Comparison of ENCODE assay signal across 18 mouse cellular contexts in the genomic region with DNA sequence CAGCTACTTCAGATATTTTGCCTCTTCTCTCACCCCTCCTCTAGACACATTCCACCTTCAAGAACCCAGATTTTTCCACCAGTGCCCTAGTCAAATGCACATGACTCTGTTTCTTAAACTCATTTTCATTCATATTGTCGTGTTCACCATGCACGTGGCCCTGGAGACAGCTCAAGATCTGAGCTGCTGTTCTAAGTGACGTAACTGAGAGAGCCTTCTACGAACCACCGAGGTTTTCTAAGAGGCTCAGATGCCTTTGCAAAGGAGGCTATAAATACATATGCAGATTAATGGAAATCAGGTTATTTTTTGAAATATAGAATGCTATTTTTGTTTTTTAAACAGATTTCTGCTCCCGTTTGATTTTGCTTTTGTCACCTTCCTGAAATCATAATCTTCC.
DNase-seq lines count a peak whose midpoint lies in the region; TF ChIP-seq lines count a peak whose summit lies in the region.
"Had no signal": no experiment of that assay in that cellular context is flagged by ENCODE, and none has a peak within 500 bp of the region (broad histone marks: within the 10 kb centered on the region; RNA-seq: fewer than 3 reads in every experiment).

No protein-coding gene starts in this region.

- H3K27ac ChIP-seq in CH12.LX (ENCODE audit: insufficient read depth, low read depth): no peak overlapping the region
- H3K27ac ChIP-seq in left cerebral cortex, adult 2 months: peak overlapping the region; percentile 76
- H3K27ac ChIP-seq: forebrain, embryonic 15.5 days; heart, embryonic 13.5 days; neural tube, embryonic 12.5 days; stomach, embryonic 15.5 days had no signal

- dilution Hi-C loops in CH12.LX (cut with MboI; ENCODE audit: extremely low pct_ligation_motif_present, extremely low pct_unique_long_range_greater_than_20kb, low sequenced_read_pairs): no loop called here

- in situ Hi-C loops in CH12.LX (cut with MboI; ENCODE audit: low pct_ligation_motif_present, low pct_unique_long_range_greater_than_20kb, low sequenced_read_pairs): no loop called here

- H3K4me3 ChIP-seq in CH12.LX (replicated peaks in 1 of 3; ENCODE audit: low read depth in 2 of 3, low read length in 2 of 3, poor library complexity in 1 of 3): no peak overlapping the region
- H3K4me3 ChIP-seq in left cerebral cortex, adult 2 months: no peak overlapping the region
- H3K4me3 ChIP-seq: forebrain, embryonic 15.5 days; heart, embryonic 13.5 days; neural tube, embryonic 12.5 days; stomach, embryonic 15.5 days had no signal

- no peak for TF ChIP-seq CTCF in CH12.LX (conservative IDR thresholded peaks at IDR 0.05 in 1 of 2, IDR thresholded peaks at IDR 0.05 in 1 of 2; ENCODE audit: low read depth in 2 of 2, low read length in 2 of 2)
- no peak for TF ChIP-seq CTCF in left cerebral cortex, adult 2 months (IDR thresholded peaks at IDR 0.05)

- no peaks in the 10 kb centered on the region for H3K79me2 ChIP-seq in CH12.LX (replicated peaks; ENCODE audit: control insufficient read depth, extremely low read depth, insufficient read depth, poor library complexity, severe bottlenecking)

- no peak for TF ChIP-seq EP300 in CH12.LX (IDR thresholded peaks at IDR 0.05; ENCODE audit: low read length)

- H3K9me3 ChIP-seq in CH12.LX (replicated peaks; ENCODE audit: low read length): no peaks in the 10 kb centered on the region
- H3K9me3 ChIP-seq: forebrain, embryonic 15.5 days; heart, embryonic 13.5 days; neural tube, embryonic 12.5 days; stomach, embryonic 15.5 days had no signal

- no peaks in the 10 kb centered on the region for H3K27me3 ChIP-seq in CH12.LX (replicated peaks)
- H3K27me3 ChIP-seq: forebrain, embryonic 15.5 days; heart, embryonic 13.5 days; neural tube, embryonic 12.5 days; stomach, embryonic 15.5 days had no signal

- intact Hi-C loops in left cerebral cortex, adult 2 months (cut with DNase I): loop anchor here (5.0 kb wide), 2 partner anchors 114 to 134 kb away; no protein-coding TSS in a partner anchor

- H3K36me3 ChIP-seq in CH12.LX (replicated peaks in 1 of 2; ENCODE audit: control insufficient read depth in 1 of 2, insufficient read depth in 1 of 2, low read length in 1 of 2): no peaks in the 10 kb centered on the region
- H3K36me3 ChIP-seq: forebrain, embryonic 15.5 days; heart, embryonic 13.5 days; neural tube, embryonic 12.5 days; stomach, embryonic 15.5 days had no signal

- peaks cover 0 to 8% of the 10 kb centered on the region in 2 experiments; a peak in 2 of 4 replicates for H3K4me1 ChIP-seq in CH12.LX (ENCODE audit: control insufficient read depth in 1 of 2, insufficient read depth in 2 of 2)
- H3K4me1 ChIP-seq: forebrain, embryonic 15.5 days; heart, embryonic 13.5 days; neural tube, embryonic 12.5 days; stomach, embryonic 15.5 days had no signal

- TF ChIP-seq POLR2A in CH12.LX (IDR thresholded peaks at IDR 0.05; ENCODE audit: low read depth, low read length): no peak

- DNase-seq in CH12.LX (ENCODE audit: extremely low read depth): peak; percentile 24
- DNase-seq in brain, adult 2 months (ENCODE audit: low read depth, low spot score): peak; percentile 83
- peak; percentile 22 for DNase-seq in left cerebral cortex, adult 2 months (ENCODE audit: extremely low spot score in 1 of 2, low spot score in 2 of 2)
- DNase-seq in right cerebral cortex, postnatal 10 days (ENCODE audit: low spot score in 2 of 2): peak; percentile 54 to 76
- DNase-seq in kidney, postnatal 36 days: no peak
- DNase-seq in liver: no peak
- DNase-seq in ovary, adult 18-20 months (ENCODE audit: low spot score): no peak
- DNase-seq: cerebellum, adult 11 months; cerebellum, postnatal 25 days; heart, postnatal 4 days; kidney, adult 18-20 months; kidney, postnatal 10 days; liver, postnatal 0 days; lung, postnatal 14 days had no signal

- H3K4me2 ChIP-seq in CH12.LX (ENCODE audit: insufficient read depth, low read depth, poor library complexity, severe bottlenecking): no peak overlapping the region; the same call in 1 of the 2 replicates
- H3K4me2 ChIP-seq: forebrain, embryonic 15.5 days; heart, embryonic 13.5 days; neural tube, embryonic 12.5 days; stomach, embryonic 15.5 days had no signal

- TF ChIP-seq RAD21 in CH12.LX (IDR thresholded peaks at IDR 0.05; ENCODE audit: low read depth, low read length): no peak

- no peak overlapping the region for H3K9ac ChIP-seq in CH12.LX (ENCODE audit: insufficient read depth, low read depth)
- H3K9ac ChIP-seq: forebrain, embryonic 15.5 days; heart, embryonic 13.5 days; liver, postnatal 0 days; neural tube, embryonic 12.5 days; stomach, embryonic 15.5 days had no signal

TF ChIP-seq in CH12.LX, 34 proteins besides CTCF, POLR2A, EP300 and RAD21:
- no peak for TF ChIP-seq SMC3 (IDR thresholded peaks at IDR 0.05; ENCODE audit: low read depth, low read length)
- TF ChIP-seq MXI1 (IDR thresholded peaks at IDR 0.05; ENCODE audit: low read depth, low read length): no peak
- no peak for TF ChIP-seq ZKSCAN1 (IDR thresholded peaks at IDR 0.05; ENCODE audit: borderline replicate concordance, low read depth, low read length)
- no peak for TF ChIP-seq MAX (IDR thresholded peaks at IDR 0.05; ENCODE audit: low read length)
- TF ChIP-seq ETS1 (conservative IDR thresholded peaks at IDR 0.05; ENCODE audit: low read depth, low read length): no peak
- no peak for TF ChIP-seq ZC3H11A (IDR thresholded peaks at IDR 0.05; ENCODE audit: low read depth, low read length)
- no peak for TF ChIP-seq JUND (conservative IDR thresholded peaks at IDR 0.05; ENCODE audit: low read depth, low read length)
- TF ChIP-seq MAZ (IDR thresholded peaks at IDR 0.05; ENCODE audit: low read depth, low read length): no peak
- TF ChIP-seq MAFK (IDR thresholded peaks at IDR 0.05; ENCODE audit: insufficient replicate concordance, low read length): no peak
- TF ChIP-seq HCFC1 (IDR thresholded peaks at IDR 0.05; ENCODE audit: low read depth, low read length): no peak
TF ChIP-seq in CH12.LX: peak in this region for 0.

Comparison
In these comparisons a context has a peak if more than half of its experiments do, and no peak if none do; other contexts are left out.
1. DNase-seq: peak in CH12.LX (single experiment), brain, adult 2 months (single experiment), left cerebral cortex, adult 2 months (2 of 2) and right cerebral cortex, postnatal 10 days (2 of 2); none in kidney, postnatal 36 days (0 of 2), liver (single experiment) and ovary, adult 18-20 months (single experiment).